Mouse (Mus musculus) left cerebral cortex, postnatal 14 days (tissue): Measurements from ENCODE around the gene Foxp2. TPM values are rescaled to one million over a fixed set of nuclear protein-coding genes. Genes with fewer than 3 reads are reported as not detected.

ENCODE experiments used
- DNase-seq, 2 experiments: peaks; one replicate each; pipeline ENCODE4 v3.0.0; 2021 to 2022; ENCODE audit warnings: low spot score in 2 of 2, mixed read lengths in 1 of 2
- intact Hi-C: fragments of 180-260 bp; cut with DNase I; formaldehyde crosslinking; loops from one replicate; pipeline ENCODE4 v1.15.1; 2025
- total RNA-seq, 2 experiments: library from RNA; stranded (reverse); gene quantifications; 2 replicates each; pipeline ENCODE4 v1.2.3; 2021

Foxp2 gene
- total RNA-seq, 2 experiments from 2014 or later = 7.2 to 12.0 TPM

GRCm38 (mm10) chr6:15028488-15028887 lies 127.3 kb downstream of the Foxp2 start:
- no peak for DNase-seq
- intact Hi-C loops = no loop called here

- no peak for DNase-seq
- intact Hi-C loops = no loop called here
Observed at GRCm38 (mm10) chr6:15029446-15030125, 128.4 kb downstream of the Foxp2 start.

- DNase-seq = no peak
- intact Hi-C loops = no loop called here
Observed at GRCm38 (mm10) chr6:15063246-15063645, 162.1 kb downstream of the Foxp2 start.

GRCm38 (mm10) chr6:15101548-15101947 lies 200.4 kb downstream of the Foxp2 start:
- peak in 1 of 2 experiments; percentile 16 for DNase-seq
- intact Hi-C loops = no loop called here

GRCm38 (mm10) chr6:15120916-15121315 lies 219.8 kb downstream of the Foxp2 start:
- intact Hi-C loops = no loop called here
- no peak for DNase-seq

GRCm38 (mm10) chr6:15121339-15121738 lies 220.2 kb downstream of the Foxp2 start:
- no peak for DNase-seq
- intact Hi-C loops = no loop called here

- intact Hi-C loops = no loop called here
- DNase-seq = no peak
Observed at GRCm38 (mm10) chr6:15130142-15130541, 229.0 kb downstream of the Foxp2 start.

GRCm38 (mm10) chr6:15142094-15142493 lies 240.9 kb downstream of the Foxp2 start:
- intact Hi-C loops = no loop called here
- no peak for DNase-seq

GRCm38 (mm10) chr6:15151619-15152018 lies 250.5 kb downstream of the Foxp2 start:
- intact Hi-C loops = no loop called here
- no peak for DNase-seq

GRCm38 (mm10) chr6:15163508-15164053 lies 262.4 kb downstream of the Foxp2 start:
- intact Hi-C loops = no loop called here
- DNase-seq = no peak

GRCm38 (mm10) chr6:15176754-15177153 lies 275.6 kb downstream of the Foxp2 start:
- no peak for DNase-seq
- intact Hi-C loops = no loop called here

- DNase-seq = no peak
- intact Hi-C loops = no loop called here
Observed at GRCm38 (mm10) chr6:15192877-15193276, 291.7 kb downstream of the Foxp2 start.

GRCm38 (mm10) chr6:15242176-15242942 lies 341.2 kb downstream of the Foxp2 start:
- intact Hi-C loops = no loop called here
- peak; percentile 7 to 18 for DNase-seq

GRCm38 (mm10) chr6:15257393-15257792 lies 356.2 kb downstream of the Foxp2 start:
- intact Hi-C loops = no loop called here
- peak in 1 of 2 experiments; percentile 7 for DNase-seq

GRCm38 (mm10) chr6:15257893-15258292 lies 356.7 kb downstream of the Foxp2 start:
- intact Hi-C loops = no loop called here
- no peak for DNase-seq

- no peak for DNase-seq
- intact Hi-C loops = no loop called here
Observed at GRCm38 (mm10) chr6:15268136-15268535, 367.0 kb downstream of the Foxp2 start.

- no peak for DNase-seq
- intact Hi-C loops = no loop called here
Observed at GRCm38 (mm10) chr6:15285213-15285612, 384.1 kb downstream of the Foxp2 start.

- intact Hi-C loops = no loop called here
- no peak for DNase-seq
Observed at GRCm38 (mm10) chr6:15294081-15294480, 392.9 kb downstream of the Foxp2 start.

- intact Hi-C loops = no loop called here
Observed at GRCm38 (mm10) chr6:15299279-15299678, 398.1 kb downstream of the Foxp2 start.

GRCm38 (mm10) chr6:15310671-15311070 lies 409.5 kb downstream of the Foxp2 start:
- peak; percentile 31 to 38 for DNase-seq
- intact Hi-C loops = no loop called here

More at GRCm38 (mm10) chr6:15299279-15299678, 398.1 kb downstream of the Foxp2 start:
- DNase-seq = no peak

GRCm38 (mm10) chr6:15316948-15317347 lies 415.8 kb downstream of the Foxp2 start:
- intact Hi-C loops = no loop called here
- DNase-seq = no peak
